10 mouse cellular contexts compared by ENCODE assay signal in genomic region chr11:119516677-119517361, GRCm38 (mm10). TPM values are rescaled to one million over a fixed set of nuclear protein-coding genes. Genes with fewer than 3 reads are reported as not detected.
A peak's percentile ranks its signal among the peaks of the same experiment; 100 is the strongest.
DNase-seq lines count a peak whose midpoint lies in the region; ATAC-seq and TF ChIP-seq lines count a peak whose summit lies in the region.
"Had no signal": no experiment of that assay in that cellular context is flagged by ENCODE, and none has a peak within 500 bp of the region (broad histone marks: within the 10 kb centered on the region; RNA-seq: fewer than 3 reads in every experiment).

No protein-coding gene starts in this region.

- H3K4me3 ChIP-seq in heart, postnatal 0 days (ENCODE audit: low read depth, low read length): no peak overlapping the region
- H3K4me3 ChIP-seq: stomach, embryonic 15.5 days had no signal

- peak; percentile 42 for ATAC-seq in heart, postnatal 0 days (ENCODE audit: insufficient read depth, low read depth)

- DNase-seq in heart, postnatal 0 days (ENCODE audit: low spot score): no peak
- no peak for DNase-seq in heart, adult 9 months (ENCODE audit: low spot score in 2 of 2)
- peak; percentile 69 for DNase-seq in right cerebral cortex, adult 18-20 months
- no peak for DNase-seq in right cerebral cortex, postnatal 14 days
- DNase-seq in fibroblast of lung, adult 2 months (ENCODE audit: low read depth): peak; percentile 58
- peak; percentile 61 for DNase-seq in right cerebral cortex, postnatal 25 days
- no peak for DNase-seq in heart, adult 11 months
- no peak for DNase-seq in urinary bladder, postnatal 10 days (ENCODE audit: low spot score)

- no peak overlapping the region for H3K27ac ChIP-seq in heart, postnatal 0 days (ENCODE audit: low read depth)
- H3K27ac ChIP-seq: stomach, embryonic 15.5 days had no signal

- no peak overlapping the region for H3K4me2 ChIP-seq in heart, postnatal 0 days (ENCODE audit: low read depth, low read length)
- H3K4me2 ChIP-seq: stomach, embryonic 15.5 days had no signal

- no peaks in the 10 kb centered on the region for H3K36me3 ChIP-seq in heart, postnatal 0 days (replicated peaks; ENCODE audit: control insufficient read depth, insufficient read depth, low read length)
- H3K36me3 ChIP-seq: G1E; stomach, embryonic 15.5 days had no signal

- no peaks in the 10 kb centered on the region for H3K4me1 ChIP-seq in heart, postnatal 0 days (ENCODE audit: control insufficient read depth, insufficient read depth)

- 59% methylated on average over 12 of the region's 12 CpGs for WGBS in heart, postnatal 0 days

- peaks cover 33% of the 10 kb centered on the region for H3K27me3 ChIP-seq in heart, postnatal 0 days (ENCODE audit: control insufficient read depth, insufficient read depth, low read length)

- no peaks in the 10 kb centered on the region for H3K9me3 ChIP-seq in heart, postnatal 0 days (replicated peaks; ENCODE audit: control insufficient read depth, low read length)
- H3K9me3 ChIP-seq: G1E; stomach, embryonic 15.5 days had no signal

- no peak overlapping the region for H3K9ac ChIP-seq in heart, postnatal 0 days (replicated peaks; ENCODE audit: low read depth, low read length)
- H3K9ac ChIP-seq: stomach, embryonic 15.5 days had no signal

- no peak for TF ChIP-seq EP300 in heart, postnatal 0 days (IDR thresholded peaks at IDR 0.05; ENCODE audit: low read depth)

- TF ChIP-seq CTCF in heart, postnatal 0 days (IDR thresholded peaks at IDR 0.05; ENCODE audit: low read depth): 0 out of 2 replicates have a peak, but pooled peaks have one; percentile 11

RNA-seq across cellular contexts. Expression of gene Endov, which starts 25.7 kb away (rescaled TPM):
- 10.2 and 15.0 TPM in 2 replicates for total RNA-seq in heart, postnatal 0 days (2014; rRNA removed; ENCODE audit: low replicate concordance)
- polyA plus RNA-seq in heart, postnatal 0 days (2015; fragmentation: Nextera tagmentation; extraction: Ambion mirVana): 6.4 and 7.4 TPM in 2 replicates

RNA-seq across cellular contexts. Expression of gene Nptx1, which starts 30.7 kb away (rescaled TPM):
- 0.81 and 1.6 TPM in 2 replicates for total RNA-seq in heart, postnatal 0 days (2014; rRNA removed; ENCODE audit: low replicate concordance)
- 0.23 TPM in 2 replicates for polyA plus RNA-seq in heart, postnatal 0 days (2015; fragmentation: Nextera tagmentation; extraction: Ambion mirVana)
- polyA plus RNA-seq: G1E had no signal

Comparison
In these comparisons a context has a peak if more than half of its experiments do, and no peak if none do; other contexts are left out.
1. DNase-seq: peak in right cerebral cortex, adult 18-20 months (single experiment), fibroblast of lung, adult 2 months (single experiment) and right cerebral cortex, postnatal 25 days (single experiment); none in heart, postnatal 0 days (single experiment), heart, adult 9 months (0 of 2), right cerebral cortex, postnatal 14 days (single experiment), heart, adult 11 months (single experiment) and urinary bladder, postnatal 10 days (single experiment).